Mouse (Mus musculus) limb, embryonic 15.5 days (tissue): Measurements from ENCODE around the gene Gcm1. TPM values are rescaled to one million over a fixed set of nuclear protein-coding genes. Genes with fewer than 3 reads are reported as not detected.
A peak's percentile ranks its signal among the peaks of the same experiment; 100 is the strongest.

Experiments used
- ATAC-seq: fragments of 200-750 bp; cut with Nextera tagmentation; 2 replicates; pipeline ENCODE4 v1.8.0; 2017; ENCODE audit warnings: low read depth, moderate TSS enrichment; ENCODE audit not compliant: insufficient number of reproducible peaks, low FRiP score, low TSS enrichment
- H3K27ac ChIP-seq: fragments of 300-500 bp; sonication (generic); 2 replicates; pipeline ENCODE4 v1.5.1; 2015; ENCODE audit warnings: moderate library complexity, mild to moderate bottlenecking, inconsistent platforms
- H3K27me3 ChIP-seq: fragments of 300-500 bp; sonication (generic); 2 replicates; pipeline ENCODE4 v1.6.1; 2015; ENCODE audit warnings: inconsistent platforms
- H3K36me3 ChIP-seq: fragments of 300-500 bp; sonication (generic); 2 replicates; pipeline ENCODE4 v1.6.1; 2015; ENCODE audit warnings: inconsistent platforms
- H3K4me1 ChIP-seq: fragments of 300-500 bp; sonication (generic); 2 replicates; pipeline ENCODE4 v1.6.1; 2015; ENCODE audit warnings: inconsistent platforms
- H3K4me2 ChIP-seq: fragments of 300-500 bp; sonication (generic); 2 replicates; pipeline ENCODE4 v1.6.1; 2015; ENCODE audit warnings: mild to moderate bottlenecking, inconsistent platforms
- H3K4me3 ChIP-seq: fragments of 300-500 bp; sonication (generic); 2 replicates; pipeline ENCODE4 v1.5.1; 2015; ENCODE audit warnings: mild to moderate bottlenecking, inconsistent platforms
- H3K9ac ChIP-seq: fragments of 300-500 bp; sonication (generic); 2 replicates; pipeline ENCODE4 v1.6.1; 2015; ENCODE audit warnings: inconsistent platforms
- H3K9me3 ChIP-seq: fragments of 300-500 bp; sonication (generic); 2 replicates; pipeline ENCODE4 v1.6.1; 2016; ENCODE audit warnings: inconsistent platforms
- WGBS: fragments of 180-500 bp; shearing (Covaris S2); methylation state at CpG from one replicate; pipeline ENCODE4 v1.1.7; 2015; 5-methylcytosine and 5-hydroxymethylcytosine counted together
- polyA plus RNA-seq: library from polyadenylated mRNA; unstranded; fragments of >200 nt; fragmentation: Nextera tagmentation; extraction: Ambion mirVana; gene quantifications from 2 replicates; pipeline ENCODE4 v1.2.1, GENCODE M21; 2015

The Gcm1 gene
- not detected in 2 replicates for polyA plus RNA-seq

DNA sequence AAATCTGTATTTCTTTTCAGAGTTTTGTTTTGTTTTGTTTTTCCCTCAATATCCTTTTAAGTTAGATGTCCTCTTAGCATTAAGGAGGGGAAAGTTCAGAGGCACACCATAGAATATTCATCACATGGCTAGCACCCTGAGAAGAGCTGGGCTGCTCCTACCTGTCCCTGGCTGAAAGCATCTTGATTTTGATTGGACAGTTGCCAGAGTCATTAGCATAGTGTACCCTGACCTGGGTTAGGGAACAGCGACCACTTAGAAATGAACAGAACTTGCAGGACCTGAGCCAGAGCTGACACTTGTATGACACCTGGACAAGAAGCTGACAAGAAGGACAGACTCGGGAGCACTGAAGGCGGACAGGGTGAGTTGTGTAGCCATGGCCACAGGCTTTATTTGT is at the start of gene Gcm1:
Gcm1 (plus strand) TSS at position 248 of the 400 bp plus-strand sequence.
- no peaks in the 10 kb centered on the region for H3K36me3 ChIP-seq
- H3K4me1 ChIP-seq, result no peaks in the 10 kb centered on the region
- H3K4me3 ChIP-seq, result no peak within 1 kb of the TSS
- no peak within 1 kb of the TSS for H3K27ac ChIP-seq
- WGBS, result 42% methylated on average over 3 of the region's 3 CpGs
- H3K9me3 ChIP-seq, result no peaks in the 10 kb centered on the region
- no peak for ATAC-seq
- H3K4me2 ChIP-seq, result no peak within 1 kb of the TSS
- H3K27me3 ChIP-seq, result no peaks in the 10 kb centered on the region
- H3K9ac ChIP-seq, result no peak within 1 kb of the TSS

DNA sequence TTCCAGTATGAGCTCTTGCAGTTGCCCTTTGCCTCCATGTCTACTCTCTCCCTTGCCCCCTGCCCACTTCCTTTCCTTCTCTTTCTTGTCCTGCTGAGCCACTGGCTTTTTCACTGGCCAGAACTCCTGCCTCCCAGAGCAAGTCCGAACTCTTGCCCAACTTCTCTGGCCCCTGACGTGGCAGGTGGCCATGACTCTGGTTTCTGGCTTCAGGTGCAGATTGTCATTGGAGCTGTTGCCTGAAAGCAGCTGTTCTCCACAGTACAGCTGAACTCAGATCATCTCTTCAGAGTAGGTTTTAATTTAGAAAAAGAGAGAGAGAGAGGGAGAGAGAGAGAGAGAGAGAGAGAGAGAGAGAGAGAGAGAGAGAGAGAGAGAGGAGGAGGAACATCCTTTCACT is 48.4 kb upstream of the Gcm1 start:
- ATAC-seq, result no peak
- WGBS, result 70% methylated on average over 2 of the region's 2 CpGs
- Histone ChIP-seq H3K27ac (no peak overlapping the region), H3K36me3 (no peaks in the 10 kb centered on the region), H3K9me3 (no peaks in the 10 kb centered on the region), H3K4me3 (no peak overlapping the region), H3K27me3 (no peaks in the 10 kb centered on the region), H3K4me2 (no peak overlapping the region), H3K4me1 (peaks cover 3% of the 10 kb centered on the region; the same call in 1 of the 2 replicates), H3K9ac (no peak overlapping the region)

- Histone ChIP-seq H3K9me3 (no peaks in the 10 kb centered on the region), H3K27ac (no peak overlapping the region), H3K9ac (no peak overlapping the region), H3K36me3 (no peaks in the 10 kb centered on the region), H3K4me2 (no peak overlapping the region), H3K4me3 (no peak overlapping the region), H3K27me3 (no peaks in the 10 kb centered on the region), H3K4me1 (peaks cover 3% of the 10 kb centered on the region; the same call in 1 of the 2 replicates)
- 59% methylated on average over 3 of the region's 3 CpGs for WGBS
- ATAC-seq, result no peak
Measured at GRCm38 (mm10) chr9:78005481-78005880, 46.2 kb upstream of the Gcm1 start.

DNA sequence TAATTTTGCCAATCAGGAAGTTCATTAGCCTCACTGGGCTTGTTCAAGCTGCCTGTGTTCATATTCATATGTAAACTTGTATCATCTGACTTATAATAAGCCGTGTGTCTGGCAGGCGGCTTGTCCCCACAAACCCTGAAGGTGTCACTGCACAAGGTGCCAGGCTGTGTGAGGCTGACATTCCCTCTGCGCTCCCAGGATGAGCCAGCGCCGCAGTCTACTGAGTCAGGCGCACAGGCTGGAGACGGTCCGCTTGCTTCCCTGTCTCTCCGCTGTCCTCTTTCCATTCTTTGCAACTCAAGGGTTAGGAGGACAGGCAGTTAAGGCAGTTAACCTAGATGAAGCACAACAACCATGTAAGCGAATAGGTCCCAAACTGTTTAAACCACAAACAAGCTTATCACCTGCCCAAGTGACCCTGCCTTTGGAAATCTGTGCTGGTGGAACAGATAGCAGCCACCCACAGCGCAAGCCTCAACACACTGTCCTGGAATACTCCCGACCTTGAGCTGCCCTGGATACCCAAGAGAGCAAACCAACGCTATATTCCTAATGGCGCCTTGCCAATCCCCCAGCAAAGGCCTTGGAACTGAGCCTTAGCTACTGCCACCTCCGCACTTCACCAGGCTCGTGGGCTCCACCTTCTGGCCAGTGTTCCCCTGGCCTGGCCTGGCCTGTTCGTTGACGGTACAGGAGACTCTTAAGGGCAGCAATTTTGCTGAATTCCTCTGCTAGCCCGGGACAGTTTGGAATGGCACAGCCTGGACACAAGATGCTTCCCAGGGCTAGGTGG is 45.3 kb upstream of the Gcm1 start:
- ATAC-seq, result peak; percentile 44; the same call in 1 of the 2 replicates
- Histone ChIP-seq H3K36me3 (no peaks in the 10 kb centered on the region), H3K4me1 (peaks cover 3% of the 10 kb centered on the region; the same call in 1 of the 2 replicates), H3K4me2 (no peak overlapping the region), H3K27ac (no peak overlapping the region), H3K27me3 (no peaks in the 10 kb centered on the region), H3K4me3 (no peak overlapping the region), H3K9me3 (no peaks in the 10 kb centered on the region), H3K9ac (no peak overlapping the region)
- WGBS, result 52% methylated on average over 19 of the region's 19 CpGs

- Histone ChIP-seq H3K27me3 (no peaks in the 10 kb centered on the region), H3K4me1 (peaks cover 3% of the 10 kb centered on the region; the same call in 1 of the 2 replicates), H3K9ac (no peak overlapping the region), H3K4me2 (no peak overlapping the region), H3K4me3 (no peak overlapping the region), H3K9me3 (no peaks in the 10 kb centered on the region), H3K27ac (no peak overlapping the region), H3K36me3 (no peaks in the 10 kb centered on the region)
- no peak for ATAC-seq
- 85% methylated on average over 7 of the region's 7 CpGs for WGBS
Measured at GRCm38 (mm10) chr9:78009382-78009781, 42.3 kb upstream of the Gcm1 start.

GRCm38 (mm10) chr9:78010187-78010586 is 41.5 kb upstream of the Gcm1 start:
- no peak overlapping the region for H3K9ac ChIP-seq
- H3K36me3 ChIP-seq, result no peaks in the 10 kb centered on the region
- no peak overlapping the region for H3K27ac ChIP-seq
- H3K4me3 ChIP-seq, result no peak overlapping the region
- 64% methylated on average over 5 of the region's 5 CpGs for whole genome bisulfite sequencing
- H3K4me2 ChIP-seq, result no peak overlapping the region
- H3K4me1 ChIP-seq, result peaks cover 3% of the 10 kb centered on the region; the same call in 1 of the 2 replicates
- no peak for ATAC-seq
- no peaks in the 10 kb centered on the region for H3K9me3 ChIP-seq
- no peaks in the 10 kb centered on the region for H3K27me3 ChIP-seq

GRCm38 (mm10) chr9:78010707-78011106 is 41.0 kb upstream of the Gcm1 start:
- no peaks in the 10 kb centered on the region for H3K9me3 ChIP-seq
- peaks cover 3% of the 10 kb centered on the region; the same call in 1 of the 2 replicates for H3K4me1 ChIP-seq
- H3K4me3 ChIP-seq, result no peak overlapping the region
- 79% methylated on average over 10 of the region's 10 CpGs for WGBS
- no peak overlapping the region for H3K9ac ChIP-seq
- H3K27me3 ChIP-seq, result no peaks in the 10 kb centered on the region
- H3K4me2 ChIP-seq, result no peak overlapping the region
- H3K36me3 ChIP-seq, result no peaks in the 10 kb centered on the region
- H3K27ac ChIP-seq, result no peak overlapping the region
- no peak for ATAC-seq

- no peaks in the 10 kb centered on the region for H3K27me3 ChIP-seq
- WGBS, result 79% methylated on average over 4 of the region's 4 CpGs
Measured at GRCm38 (mm10) chr9:78012066-78012465, 39.7 kb upstream of the Gcm1 start.

DNA sequence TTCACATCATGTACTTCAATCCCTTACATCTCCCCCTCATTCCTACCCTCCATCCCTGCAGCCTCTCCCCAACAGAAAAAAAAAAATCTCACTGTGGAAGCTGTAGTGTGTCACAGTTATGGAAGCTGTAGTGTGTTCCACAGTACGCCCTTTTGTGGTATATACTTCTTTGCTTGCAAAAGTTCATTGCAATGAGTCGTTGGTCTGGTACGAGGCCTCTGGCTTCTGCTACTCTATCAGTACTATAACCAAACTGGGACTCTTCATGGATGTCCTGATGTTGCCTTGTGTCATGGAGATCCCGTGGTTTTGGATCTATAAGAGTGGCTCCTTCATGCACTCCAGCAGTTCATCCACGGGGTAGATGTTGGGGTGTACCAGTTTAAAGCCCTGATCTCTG is 39.0 kb upstream of the Gcm1 start:
- Histone ChIP-seq H3K36me3 (no peaks in the 10 kb centered on the region), H3K9ac (no peak overlapping the region), H3K9me3 (no peaks in the 10 kb centered on the region), H3K4me2 (no peak overlapping the region), H3K27ac (no peak overlapping the region), H3K4me1 (no peaks in the 10 kb centered on the region), H3K27me3 (no peaks in the 10 kb centered on the region), H3K4me3 (no peak overlapping the region)
- no peak for ATAC-seq
- WGBS, result 88% methylated on average over 5 of the region's 5 CpGs

More at GRCm38 (mm10) chr9:78012066-78012465, 39.7 kb upstream of the Gcm1 start:
- no peak overlapping the region for H3K9ac ChIP-seq
- H3K27ac ChIP-seq, result no peak overlapping the region
- no peaks in the 10 kb centered on the region for H3K36me3 ChIP-seq
- H3K4me3 ChIP-seq, result no peak overlapping the region
- no peak overlapping the region for H3K4me2 ChIP-seq
- no peaks in the 10 kb centered on the region for H3K9me3 ChIP-seq
- H3K4me1 ChIP-seq, result no peaks in the 10 kb centered on the region
- no peak for ATAC-seq

DNA sequence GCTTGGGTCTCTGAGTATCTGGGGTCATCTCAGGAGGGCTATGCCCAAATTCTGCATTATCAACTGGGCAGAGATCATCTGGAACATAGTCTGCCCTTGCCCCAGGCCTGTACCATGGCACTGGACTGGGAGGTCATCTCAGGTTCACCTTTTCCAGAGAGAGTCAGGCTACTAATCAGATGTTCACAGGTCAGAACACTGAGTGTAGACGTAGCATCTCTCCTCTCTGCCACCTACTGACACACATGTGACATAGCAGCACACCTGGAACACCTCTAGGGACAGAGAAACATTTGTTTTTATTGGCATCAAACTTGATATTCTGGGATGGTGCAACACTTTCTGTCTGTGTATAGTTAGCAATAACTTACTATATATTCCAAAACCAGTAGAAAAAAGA is 37.9 kb upstream of the Gcm1 start:
- Histone ChIP-seq H3K4me1 (no peaks in the 10 kb centered on the region), H3K27ac (no peak overlapping the region), H3K4me3 (no peak overlapping the region), H3K9me3 (no peaks in the 10 kb centered on the region), H3K27me3 (no peaks in the 10 kb centered on the region), H3K9ac (no peak overlapping the region), H3K36me3 (no peaks in the 10 kb centered on the region), H3K4me2 (no peak overlapping the region)
- WGBS, result 14% methylated on average over 1 of the region's 1 CpGs
- ATAC-seq, result no peak

- WGBS, result 82% methylated on average over 7 of the region's 7 CpGs
- ATAC-seq, result no peak
- Histone ChIP-seq H3K9me3 (no peaks in the 10 kb centered on the region), H3K27ac (no peak overlapping the region), H3K4me1 (no peaks in the 10 kb centered on the region), H3K36me3 (no peaks in the 10 kb centered on the region), H3K9ac (no peak overlapping the region), H3K4me2 (no peak overlapping the region), H3K27me3 (no peaks in the 10 kb centered on the region), H3K4me3 (no peak overlapping the region)
Measured at GRCm38 (mm10) chr9:78015816-78016215, 35.9 kb upstream of the Gcm1 start.

- no peak overlapping the region for H3K9ac ChIP-seq
- no peaks in the 10 kb centered on the region for H3K27me3 ChIP-seq
- no peak overlapping the region for H3K4me3 ChIP-seq
- ATAC-seq, result no peak
- no peak overlapping the region for H3K27ac ChIP-seq
- H3K4me1 ChIP-seq, result no peaks in the 10 kb centered on the region
- no peak overlapping the region for H3K4me2 ChIP-seq
- H3K9me3 ChIP-seq, result no peaks in the 10 kb centered on the region
- no peaks in the 10 kb centered on the region for H3K36me3 ChIP-seq
- 58% methylated on average over 15 of the region's 15 CpGs for WGBS
Measured at GRCm38 (mm10) chr9:78016288-78016687, 35.4 kb upstream of the Gcm1 start.
